Mouse (Mus musculus): ENCODE measurements at regions not wholly inside any gene's neighbourhood (a gene's known extent, or its start where the extent isn't known, plus 50 kb on each side); places are given as distances from the start of the nearest gene placed in this dataset.

GRCm38 (mm10) chr11:39972585-39972984, 722.4 kb downstream of the Mat2b start:
- 81% methylated on average over 4 of the region's 4 CpGs for WGBS
- ATAC-seq (ENCODE audit: low read depth) (no peak), DNase-seq (ENCODE audit: low spot score) (no peak)
- Histone ChIP-seq H3K4me1 (ENCODE audit: control insufficient read depth, insufficient read depth, low read length) (no peaks in the 10 kb centered on the region), H3K9ac (ENCODE audit: low read depth, low read length) (no peak overlapping the region), H3K36me3 (ENCODE audit: control insufficient read depth, insufficient read depth, low read length) (no peaks in the 10 kb centered on the region), H3K4me3 (ENCODE audit: low read depth, low read length) (no peak overlapping the region), H3K9me3 (ENCODE audit: control insufficient read depth, low read length) (no peaks in the 10 kb centered on the region), H3K27me3 (replicated peaks; ENCODE audit: control insufficient read depth, insufficient read depth, low read length) (no peaks in the 10 kb centered on the region), H3K27ac (replicated peaks; ENCODE audit: low read depth, low read length) (no peak overlapping the region), H3K4me2 (ENCODE audit: low read depth, low read length) (no peak overlapping the region)

GRCm38 (mm10) chr11:39963705-39964104, 731.3 kb downstream of the Mat2b start:
- Histone ChIP-seq H3K4me1 (ENCODE audit: control insufficient read depth, insufficient read depth, low read length) (no peaks in the 10 kb centered on the region), H3K27me3 (replicated peaks; ENCODE audit: control insufficient read depth, insufficient read depth, low read length) (no peaks in the 10 kb centered on the region), H3K9ac (ENCODE audit: low read depth, low read length) (no peak overlapping the region), H3K9me3 (ENCODE audit: control insufficient read depth, low read length) (no peaks in the 10 kb centered on the region), H3K4me3 (ENCODE audit: low read depth, low read length) (no peak overlapping the region), H3K36me3 (ENCODE audit: control insufficient read depth, insufficient read depth, low read length) (no peaks in the 10 kb centered on the region), H3K27ac (replicated peaks; ENCODE audit: low read depth, low read length) (no peak overlapping the region), H3K4me2 (ENCODE audit: low read depth, low read length) (no peak overlapping the region)
- DNase-seq (ENCODE audit: low spot score) (no peak), ATAC-seq (ENCODE audit: low read depth) (no peak)

- ATAC-seq (ENCODE audit: low read depth) (no peak), DNase-seq (ENCODE audit: low spot score) (no peak)
- H3K9ac ChIP-seq (ENCODE audit: low read depth, low read length): no peak overlapping the region
- H3K27ac ChIP-seq (replicated peaks; ENCODE audit: low read depth, low read length): no peak overlapping the region
- H3K36me3 ChIP-seq (ENCODE audit: control insufficient read depth, insufficient read depth, low read length): no peaks in the 10 kb centered on the region
- no peak overlapping the region for H3K4me2 ChIP-seq (ENCODE audit: low read depth, low read length)
- H3K27me3 ChIP-seq (replicated peaks; ENCODE audit: control insufficient read depth, insufficient read depth, low read length): no peaks in the 10 kb centered on the region
- H3K4me3 ChIP-seq (ENCODE audit: low read depth, low read length): no peak overlapping the region
- no peaks in the 10 kb centered on the region for H3K9me3 ChIP-seq (ENCODE audit: control insufficient read depth, low read length)
- no peaks in the 10 kb centered on the region for H3K4me1 ChIP-seq (ENCODE audit: control insufficient read depth, insufficient read depth, low read length)
Measured at GRCm38 (mm10) chr11:39954426-39954825, 740.6 kb downstream of the Mat2b start.

GRCm38 (mm10) chr11:39944196-39944595, 750.8 kb downstream of the Mat2b start:
- Histone ChIP-seq H3K4me1 (ENCODE audit: control insufficient read depth, insufficient read depth, low read length) (no peaks in the 10 kb centered on the region), H3K27me3 (replicated peaks; ENCODE audit: control insufficient read depth, insufficient read depth, low read length) (no peaks in the 10 kb centered on the region), H3K9ac (ENCODE audit: low read depth, low read length) (no peak overlapping the region), H3K4me3 (ENCODE audit: low read depth, low read length) (no peak overlapping the region), H3K27ac (replicated peaks; ENCODE audit: low read depth, low read length) (no peak overlapping the region), H3K9me3 (ENCODE audit: control insufficient read depth, low read length) (no peaks in the 10 kb centered on the region), H3K4me2 (ENCODE audit: low read depth, low read length) (no peak overlapping the region), H3K36me3 (ENCODE audit: control insufficient read depth, insufficient read depth, low read length) (no peaks in the 10 kb centered on the region)
- DNase-seq (ENCODE audit: low spot score) (no peak), ATAC-seq (ENCODE audit: low read depth) (no peak)
- 61% methylated on average over 2 of the region's 2 CpGs for WGBS

- H3K4me1 ChIP-seq (ENCODE audit: control insufficient read depth, insufficient read depth, low read length): no peaks in the 10 kb centered on the region
- H3K9me3 ChIP-seq (ENCODE audit: control insufficient read depth, low read length): no peaks in the 10 kb centered on the region
- no peak overlapping the region for H3K27ac ChIP-seq (replicated peaks; ENCODE audit: low read depth, low read length)
- no peaks in the 10 kb centered on the region for H3K36me3 ChIP-seq (ENCODE audit: control insufficient read depth, insufficient read depth, low read length)
- H3K27me3 ChIP-seq (replicated peaks; ENCODE audit: control insufficient read depth, insufficient read depth, low read length): no peaks in the 10 kb centered on the region
- H3K4me2 ChIP-seq (ENCODE audit: low read depth, low read length): no peak overlapping the region
- ATAC-seq (ENCODE audit: low read depth): no peak
- H3K4me3 ChIP-seq (ENCODE audit: low read depth, low read length): no peak overlapping the region
- no peak for DNase-seq (ENCODE audit: low spot score)
- H3K9ac ChIP-seq (ENCODE audit: low read depth, low read length): no peak overlapping the region
- 73% methylated on average over 2 of the region's 2 CpGs for WGBS
Measured at GRCm38 (mm10) chr11:39934216-39934615, 760.8 kb downstream of the Mat2b start.

- Histone ChIP-seq H3K27me3 (replicated peaks; ENCODE audit: control insufficient read depth, insufficient read depth, low read length) (no peaks in the 10 kb centered on the region), H3K27ac (replicated peaks; ENCODE audit: low read depth, low read length) (no peak overlapping the region), H3K9me3 (ENCODE audit: control insufficient read depth, low read length) (no peaks in the 10 kb centered on the region), H3K4me3 (ENCODE audit: low read depth, low read length) (no peak overlapping the region), H3K4me2 (ENCODE audit: low read depth, low read length) (no peak overlapping the region), H3K4me1 (ENCODE audit: control insufficient read depth, insufficient read depth, low read length) (no peaks in the 10 kb centered on the region), H3K9ac (ENCODE audit: low read depth, low read length) (no peak overlapping the region), H3K36me3 (ENCODE audit: control insufficient read depth, insufficient read depth, low read length) (no peaks in the 10 kb centered on the region)
- 19% methylated on average over 6 of the region's 6 CpGs for WGBS
- DNase-seq (ENCODE audit: low spot score): peak; percentile 11
- ATAC-seq (ENCODE audit: low read depth): peak; percentile 37; the same call in 1 of the 2 replicates
Measured at GRCm38 (mm10) chr11:39923977-39924527, 771.0 kb downstream of the Mat2b start.

GRCm38 (mm10) chr11:39917716-39918347, 777.2 kb downstream of the Mat2b start:
- no peaks in the 10 kb centered on the region for H3K9me3 ChIP-seq (ENCODE audit: control insufficient read depth, low read length)
- H3K27me3 ChIP-seq (replicated peaks; ENCODE audit: control insufficient read depth, insufficient read depth, low read length): no peaks in the 10 kb centered on the region
- WGBS: 71% methylated on average over 3 of the region's 3 CpGs
- no peak for ATAC-seq (ENCODE audit: low read depth)
- H3K4me3 ChIP-seq (ENCODE audit: low read depth, low read length): no peak overlapping the region
- no peaks in the 10 kb centered on the region for H3K36me3 ChIP-seq (ENCODE audit: control insufficient read depth, insufficient read depth, low read length)
- H3K27ac ChIP-seq (replicated peaks; ENCODE audit: low read depth, low read length): no peak overlapping the region
- DNase-seq (ENCODE audit: low spot score): no peak
- H3K4me1 ChIP-seq (ENCODE audit: control insufficient read depth, insufficient read depth, low read length): no peaks in the 10 kb centered on the region
- H3K9ac ChIP-seq (ENCODE audit: low read depth, low read length): no peak overlapping the region
- no peak overlapping the region for H3K4me2 ChIP-seq (ENCODE audit: low read depth, low read length)

GRCm38 (mm10) chr11:39899644-39900225, 795.3 kb downstream of the Mat2b start:
- Histone ChIP-seq H3K4me1 (ENCODE audit: control insufficient read depth, insufficient read depth, low read length) (no peaks in the 10 kb centered on the region), H3K27ac (replicated peaks; ENCODE audit: low read depth, low read length) (no peak overlapping the region), H3K27me3 (replicated peaks; ENCODE audit: control insufficient read depth, insufficient read depth, low read length) (no peaks in the 10 kb centered on the region), H3K9me3 (ENCODE audit: control insufficient read depth, low read length) (no peaks in the 10 kb centered on the region), H3K4me3 (ENCODE audit: low read depth, low read length) (no peak overlapping the region), H3K36me3 (ENCODE audit: control insufficient read depth, insufficient read depth, low read length) (no peaks in the 10 kb centered on the region), H3K9ac (ENCODE audit: low read depth, low read length) (no peak overlapping the region), H3K4me2 (ENCODE audit: low read depth, low read length) (no peak overlapping the region)
- WGBS: 72% methylated on average over 6 of the region's 6 CpGs
- DNase-seq (ENCODE audit: low spot score) (no peak), ATAC-seq (ENCODE audit: low read depth) (no peak)

- no peaks in the 10 kb centered on the region for H3K36me3 ChIP-seq (ENCODE audit: control insufficient read depth, insufficient read depth, low read length)
- H3K4me1 ChIP-seq (ENCODE audit: control insufficient read depth, insufficient read depth, low read length): no peaks in the 10 kb centered on the region
- ATAC-seq (ENCODE audit: low read depth) (no peak), DNase-seq (ENCODE audit: low spot score) (no peak)
- no peaks in the 10 kb centered on the region for H3K9me3 ChIP-seq (ENCODE audit: control insufficient read depth, low read length)
- H3K9ac ChIP-seq (ENCODE audit: low read depth, low read length): no peak overlapping the region
- 80% methylated on average over 1 of the region's 1 CpGs for WGBS
- H3K4me2 ChIP-seq (ENCODE audit: low read depth, low read length): no peak overlapping the region
- H3K4me3 ChIP-seq (ENCODE audit: low read depth, low read length): no peak overlapping the region
- no peaks in the 10 kb centered on the region for H3K27me3 ChIP-seq (replicated peaks; ENCODE audit: control insufficient read depth, insufficient read depth, low read length)
- no peak overlapping the region for H3K27ac ChIP-seq (replicated peaks; ENCODE audit: low read depth, low read length)
Measured at GRCm38 (mm10) chr11:39883305-39883704, 811.7 kb downstream of the Mat2b start.

Measured in embryonic facial prominence, embryonic 14.5 days (tissue).